30 mouse cellular contexts compared by ENCODE assay signal in genomic region chr14:12400116-12400515, GRCm38 (mm10). TPM values are rescaled to one million over a fixed set of nuclear protein-coding genes. Genes with fewer than 3 reads are reported as not detected.
"Had no signal": no experiment of that assay in that cellular context is flagged by ENCODE, and none has a peak within 500 bp of the region (broad histone marks: within the 10 kb centered on the region; RNA-seq: fewer than 3 reads in every experiment).

No protein-coding gene starts in this region.

- ATAC-seq: hindbrain, embryonic 16.5 days; intestine, embryonic 16.5 days had no signal

- H3K27ac ChIP-seq: heart, embryonic 10.5 days; heart, embryonic 13.5 days; heart, embryonic 15.5 days; hindbrain, embryonic 12.5 days; hindbrain, embryonic 14.5 days; kidney, embryonic 15.5 days; kidney, postnatal 0 days; left cerebral cortex, adult 2 months; limb, embryonic 10.5 days; limb, embryonic 12.5 days; liver, embryonic 13.5 days; liver, embryonic 15.5 days had no signal

- H3K27me3 ChIP-seq: heart, embryonic 13.5 days; heart, embryonic 15.5 days; kidney, embryonic 15.5 days; limb, embryonic 12.5 days; liver, embryonic 13.5 days; liver, embryonic 15.5 days had no signal

- H3K4me3 ChIP-seq: heart, embryonic 10.5 days; heart, embryonic 13.5 days; heart, embryonic 15.5 days; hindbrain, embryonic 12.5 days; kidney, embryonic 15.5 days; left cerebral cortex, adult 2 months; limb, embryonic 10.5 days; limb, embryonic 12.5 days; liver, embryonic 13.5 days; liver, embryonic 15.5 days had no signal

- H3K4me2 ChIP-seq: heart, embryonic 13.5 days; heart, embryonic 15.5 days; hindbrain, embryonic 12.5 days; hindbrain, embryonic 14.5 days; kidney, embryonic 15.5 days; limb, embryonic 12.5 days; liver, embryonic 11.5 days; liver, embryonic 13.5 days; liver, embryonic 15.5 days had no signal

- H3K4me1 ChIP-seq: heart, embryonic 10.5 days; heart, embryonic 13.5 days; heart, embryonic 15.5 days; hindbrain, embryonic 12.5 days; kidney, embryonic 15.5 days; limb, embryonic 10.5 days; liver, embryonic 13.5 days; liver, embryonic 15.5 days had no signal

- H3K9me3 ChIP-seq: heart, embryonic 10.5 days; heart, embryonic 13.5 days; heart, embryonic 15.5 days; hindbrain, embryonic 12.5 days; kidney, embryonic 15.5 days; limb, embryonic 10.5 days; limb, embryonic 12.5 days; liver, embryonic 13.5 days; liver, embryonic 15.5 days had no signal

- H3K36me3 ChIP-seq: heart, embryonic 10.5 days; heart, embryonic 13.5 days; heart, embryonic 15.5 days; hindbrain, embryonic 12.5 days; kidney, embryonic 15.5 days; limb, embryonic 10.5 days; limb, embryonic 12.5 days; liver, embryonic 13.5 days; liver, embryonic 15.5 days had no signal

- DNase-seq: gastrocnemius, postnatal 14 days; gastrocnemius, postnatal 36 days; heart, adult 18-20 months; heart, postnatal 14 days; heart, postnatal 36 days; kidney, adult 11 months; kidney, adult 2 months; kidney, adult 9 months; kidney, postnatal 14 days; kidney, postnatal 36 days; liver; liver, embryonic 13.5 days had no signal

- H3K9ac ChIP-seq: heart, embryonic 13.5 days; heart, embryonic 15.5 days; hindbrain, embryonic 12.5 days; hindbrain, embryonic 14.5 days; kidney, embryonic 15.5 days; limb, embryonic 12.5 days; liver, embryonic 13.5 days; liver, embryonic 15.5 days had no signal

RNA-seq across cellular contexts. Expression of gene Fezf2, which starts 52.1 kb away (rescaled TPM):
- polyA plus RNA-seq: gonadal fat pad, adult 2 months; heart, embryonic 10.5 days; heart, postnatal 0 days; hindbrain, embryonic 14.5 days; intestine, embryonic 14.5 days; intestine, embryonic 16.5 days; kidney, adult 2 months; kidney, embryonic 15.5 days; kidney, postnatal 0 days; large intestine, adult 2 months; limb, embryonic 10.5 days; liver, embryonic 13.5 days had no signal
